Mouse (Mus musculus) spleen, adult 2 months (tissue): Measurements from ENCODE around the gene Wdr59. TPM values are rescaled to one million over a fixed set of nuclear protein-coding genes. Genes with fewer than 3 reads are reported as not detected.

Experiments
- DNase-seq, 2 experiments: peaks; one replicate each; pipeline versions ENCODE4 v3.0.0 to v3.0.0-alpha.2; 2012 to 2021; ENCODE audit warnings: low spot score in 2 of 2, low read depth in 1 of 2
- H3K27ac ChIP-seq: fragments of 200-500 bp; 2 replicates; pipeline ENCODE4 v1.5.1; 2012; ENCODE audit warnings: low read length, inconsistent platforms; ENCODE audit not compliant: insufficient read depth
- H3K27me3 ChIP-seq: fragments of 200-500 bp; 2 replicates; pipeline ENCODE4 v1.6.1; 2012; ENCODE audit warnings: mild to moderate bottlenecking, moderate library complexity, low read length, inconsistent platforms; ENCODE audit not compliant: control insufficient read depth, insufficient read depth
- H3K36me3 ChIP-seq: fragments of 200-500 bp; 2 replicates; pipeline ENCODE4 v1.6.1; 2012; ENCODE audit warnings: mild to moderate bottlenecking, low read length, inconsistent platforms; ENCODE audit not compliant: control insufficient read depth, insufficient read depth
- H3K4me1 ChIP-seq: fragments of 200-500 bp; 2 replicates; pipeline ENCODE4 v1.6.1; 2011; ENCODE audit warnings: inconsistent platforms; ENCODE audit not compliant: control insufficient read depth, insufficient read depth, insufficient read length
- H3K4me3 ChIP-seq: fragments of 200-500 bp; 2 replicates; pipeline ENCODE4 v1.5.1; 2011; ENCODE audit warnings: mild to moderate bottlenecking, inconsistent platforms; ENCODE audit not compliant: insufficient read depth, insufficient read length; ENCODE audit errors: extremely low read depth
- CTCF ChIP-seq: fragments of 200-500 bp; IDR thresholded peaks from 2 replicates; pipeline ENCODE4 v1.5.1; 2011; ENCODE audit warnings: mild to moderate bottlenecking, inconsistent platforms; ENCODE audit not compliant: insufficient read depth, insufficient read length, insufficient replicate concordance; ENCODE audit errors: extremely low read depth
- POLR2A ChIP-seq: fragments of 200-500 bp; IDR thresholded peaks from 2 replicates; pipeline ENCODE4 v1.6.1; 2011; ENCODE audit warnings: low read depth, low read length, inconsistent platforms
- WGBS: fragments of 180-500 bp; shearing (Covaris S2); methylation state at CpG from one replicate; pipeline ENCODE4 v1.1.7; 2018; 5-methylcytosine and 5-hydroxymethylcytosine counted together
- polyA plus RNA-seq: library from polyadenylated mRNA; depleted of rRNA; stranded (reverse); fragments of >200 nt; gene quantifications from 2 replicates; pipeline ENCODE4 v1.2.3, GENCODE M21; 2012

Wdr59 gene
- polyA plus RNA-seq, 1 experiment = 4.6 TPM

- H3K4me1 ChIP-seq = no peaks in the 10 kb centered on the region
Observed at GRCm38 (mm10) chr8:111444245-111444644, 77.6 kb downstream of the Wdr59 start.

GRCm38 (mm10) chr8:111439189-111439588, 82.7 kb downstream of the Wdr59 start:
- Histone ChIP-seq H3K36me3 (no peaks in the 10 kb centered on the region), H3K27ac (no peak overlapping the region), H3K27me3 (no peaks in the 10 kb centered on the region), H3K4me3 (no peak overlapping the region), H3K4me1 (peaks cover 3% of the 10 kb centered on the region; the same call in 1 of the 2 replicates)
- peak; percentile 15 to 39 for DNase-seq
- WGBS = 24% methylated on average over 9 of the region's 9 CpGs
- peak; percentile 33; the same call in 1 of the 2 replicates for TF ChIP-seq CTCF
- no peak for TF ChIP-seq POLR2A

More at GRCm38 (mm10) chr8:111444245-111444644, 77.6 kb downstream of the Wdr59 start:
- no peak for DNase-seq
- Histone ChIP-seq H3K36me3 (no peaks in the 10 kb centered on the region), H3K4me3 (no peak overlapping the region), H3K27me3 (no peaks in the 10 kb centered on the region), H3K27ac (no peak overlapping the region)
- 80% methylated on average over 4 of the region's 4 CpGs for WGBS
- TF ChIP-seq CTCF = no peak
- no peak for TF ChIP-seq POLR2A

- DNase-seq = peak in 1 of 2 experiments; percentile 9
- WGBS = 34% methylated on average over 11 of the region's 11 CpGs
- H3K27me3 ChIP-seq = no peaks in the 10 kb centered on the region
- no peaks in the 10 kb centered on the region for H3K36me3 ChIP-seq
- TF ChIP-seq CTCF (no peak), POLR2A (no peak)
- H3K4me1 ChIP-seq = peaks cover 3% of the 10 kb centered on the region; the same call in 1 of the 2 replicates
- no peak overlapping the region for H3K4me3 ChIP-seq
- peak overlapping the region; percentile 39; the same call in 1 of the 2 replicates for H3K27ac ChIP-seq
Observed at GRCm38 (mm10) chr8:111435071-111435828, 86.6 kb downstream of the Wdr59 start.

GRCm38 (mm10) chr8:111424646-111425045, 97.2 kb downstream of the Wdr59 start:
- Histone ChIP-seq H3K4me3 (no peak overlapping the region), H3K4me1 (no peaks in the 10 kb centered on the region), H3K27ac (no peak overlapping the region), H3K36me3 (no peaks in the 10 kb centered on the region), H3K27me3 (0 out of 2 replicates have a peak, but pooled peaks cover 1% of the 10 kb centered on the region)
- 93% methylated on average over 9 of the region's 9 CpGs for WGBS
- TF ChIP-seq POLR2A = no peak
- TF ChIP-seq CTCF = no peak
- DNase-seq = no peak

GRCm38 (mm10) chr8:111424181-111424580, 97.7 kb downstream of the Wdr59 start:
- no peak for DNase-seq
- no peaks in the 10 kb centered on the region for H3K4me1 ChIP-seq
- no peak overlapping the region for H3K27ac ChIP-seq
- H3K4me3 ChIP-seq = no peak overlapping the region
- TF ChIP-seq CTCF (no peak), POLR2A (no peak)
- 0 out of 2 replicates have a peak, but pooled peaks cover 1% of the 10 kb centered on the region for H3K27me3 ChIP-seq
- no peaks in the 10 kb centered on the region for H3K36me3 ChIP-seq
- 87% methylated on average over 11 of the region's 11 CpGs for WGBS

- no peak for TF ChIP-seq CTCF
- 80% methylated on average over 2 of the region's 2 CpGs for WGBS
- 0 out of 2 replicates have a peak, but pooled peaks cover 1% of the 10 kb centered on the region for H3K27me3 ChIP-seq
- no peak overlapping the region for H3K4me3 ChIP-seq
- no peaks in the 10 kb centered on the region for H3K4me1 ChIP-seq
- no peak overlapping the region for H3K27ac ChIP-seq
- DNase-seq = no peak
- no peaks in the 10 kb centered on the region for H3K36me3 ChIP-seq
Observed at GRCm38 (mm10) chr8:111422614-111423013, 99.3 kb downstream of the Wdr59 start.

GRCm38 (mm10) chr8:111419171-111419570, 102.7 kb downstream of the Wdr59 start:
- TF ChIP-seq POLR2A = no peak
- TF ChIP-seq CTCF = no peak
- no peaks in the 10 kb centered on the region for H3K36me3 ChIP-seq
- H3K27me3 ChIP-seq = 0 out of 2 replicates have a peak, but pooled peaks cover 1% of the 10 kb centered on the region
- 72% methylated on average over 3 of the region's 3 CpGs for WGBS
- no peak overlapping the region for H3K4me3 ChIP-seq
- H3K4me1 ChIP-seq = no peaks in the 10 kb centered on the region
- DNase-seq = no peak
- no peak overlapping the region for H3K27ac ChIP-seq
